Mouse (Mus musculus): ENCODE data around the gene Smyd3. TPM values are rescaled to one million over a fixed set of nuclear protein-coding genes. Genes with fewer than 3 reads are reported as not detected.
"Not testable (repeated sequence)": the region's sequence is repeated elsewhere in the genome, so short reads cannot be mapped to it uniquely, and the experiment has no call there.

Smyd3 gene
- polyA plus RNA-seq, 1 experiment, result not detected

DNA sequence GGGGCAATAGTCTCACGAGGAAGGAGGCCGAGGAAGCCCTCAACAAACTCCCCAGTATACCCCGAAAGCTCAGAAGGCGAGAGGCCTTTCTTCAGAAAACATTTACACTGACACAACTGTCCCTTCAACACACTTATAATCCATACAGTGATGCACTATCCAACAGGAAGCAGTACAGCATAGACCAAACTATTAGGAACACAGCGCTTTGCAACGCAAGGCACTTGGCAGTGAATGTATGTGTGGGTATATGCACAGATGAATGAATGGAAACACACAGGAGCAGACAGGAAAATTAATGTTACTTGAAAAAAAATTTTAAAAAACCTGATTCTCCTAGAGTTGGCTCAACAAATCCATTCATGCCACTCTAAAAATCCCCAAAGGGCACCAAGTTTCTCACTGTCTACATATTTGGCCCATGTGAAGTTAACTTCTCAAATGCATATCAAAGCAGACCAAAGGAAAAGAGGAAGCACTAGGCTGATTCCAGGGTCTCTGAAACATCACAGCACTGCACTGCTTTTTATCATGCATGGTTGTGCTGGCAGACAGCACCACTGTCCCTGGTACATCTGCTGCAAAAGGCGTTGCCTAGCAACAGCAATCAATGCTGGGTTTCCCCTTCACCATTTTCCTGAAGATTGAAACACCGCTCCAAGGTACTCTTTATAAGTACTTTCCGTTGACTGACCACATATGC is 191.4 kb downstream of the Smyd3 start:
- Histone ChIP-seq H3K27ac (ENCODE audit: insufficient read depth, low read depth, low read length) (no peak overlapping the region), H3K4me3 (ENCODE audit: insufficient read depth, low read depth, low read length) (no peak overlapping the region), H3K4me1 (ENCODE audit: control insufficient read depth, insufficient read depth, low read length) (peaks cover 3% of the 10 kb centered on the region; the same call in 1 of the 2 replicates)
- 86% methylated on average over 9 of the region's 9 CpGs for WGBS
- no peak for TF ChIP-seq POLR2A (IDR thresholded peaks at IDR 0.05; ENCODE audit: insufficient read depth, low read depth, low read length)
- no peak for TF ChIP-seq CTCF (IDR thresholded peaks at IDR 0.05; ENCODE audit: insufficient read depth, low read depth, low read length)

DNA sequence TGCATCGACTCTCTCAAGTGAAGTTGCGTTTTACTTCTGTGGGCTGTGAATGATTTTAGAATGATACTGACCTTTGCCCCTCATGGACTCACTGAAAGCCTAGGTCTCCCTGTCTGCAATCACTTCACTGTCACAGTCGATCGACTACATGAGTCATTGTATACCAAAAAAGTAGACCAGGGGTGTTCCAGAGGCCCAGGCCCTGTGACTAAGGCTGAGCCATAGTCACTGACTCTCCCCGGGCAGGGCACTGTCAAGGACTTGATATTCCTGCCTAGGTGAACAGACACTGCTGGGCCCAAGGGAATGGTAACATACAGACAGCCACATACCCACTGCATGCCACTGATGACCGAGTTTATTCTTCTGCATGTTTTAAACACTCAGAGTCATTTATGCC is 193.6 kb downstream of the Smyd3 start:
- Histone ChIP-seq H3K4me3 (ENCODE audit: insufficient read depth, low read depth, low read length) (no peak overlapping the region), H3K4me1 (ENCODE audit: control insufficient read depth, insufficient read depth, low read length) (peaks cover 3% of the 10 kb centered on the region; the same call in 1 of the 2 replicates), H3K27ac (ENCODE audit: insufficient read depth, low read depth, low read length) (no peak overlapping the region)
- 91% methylated on average over 6 of the region's 6 CpGs for WGBS
- TF ChIP-seq POLR2A (IDR thresholded peaks at IDR 0.05; ENCODE audit: insufficient read depth, low read depth, low read length) (no peak), CTCF (IDR thresholded peaks at IDR 0.05; ENCODE audit: insufficient read depth, low read depth, low read length) (no peak)

DNA sequence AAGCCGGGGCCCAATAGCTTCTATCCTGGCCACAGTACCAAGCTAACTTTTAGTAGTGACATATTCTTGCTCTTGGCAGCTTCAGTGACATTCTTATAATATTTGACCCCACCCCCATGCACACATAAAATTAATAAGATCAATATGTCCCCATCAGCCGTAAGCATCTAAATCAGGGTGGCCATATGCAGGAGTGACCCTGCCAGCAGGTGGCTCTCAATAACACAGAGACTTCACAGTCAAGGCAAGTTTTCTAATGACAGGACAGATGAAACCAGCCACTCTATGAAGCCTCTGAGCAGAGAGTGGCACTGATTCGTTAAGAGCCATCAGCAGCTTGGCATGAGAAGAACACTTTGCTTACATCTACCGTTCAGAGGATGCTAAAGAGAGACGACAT is 204.2 kb downstream of the Smyd3 start:
- Histone ChIP-seq H3K4me3 (ENCODE audit: insufficient read depth, low read depth, low read length) (no peak overlapping the region), H3K4me1 (ENCODE audit: control insufficient read depth, insufficient read depth, low read length) (no peaks in the 10 kb centered on the region), H3K27ac (ENCODE audit: insufficient read depth, low read depth, low read length) (no peak overlapping the region)
- no peak for TF ChIP-seq POLR2A (IDR thresholded peaks at IDR 0.05; ENCODE audit: insufficient read depth, low read depth, low read length)
- TF ChIP-seq CTCF (IDR thresholded peaks at IDR 0.05; ENCODE audit: insufficient read depth, low read depth, low read length), result no peak
- WGBS, result 81% methylated on average over 5 of the region's 5 CpGs

DNA sequence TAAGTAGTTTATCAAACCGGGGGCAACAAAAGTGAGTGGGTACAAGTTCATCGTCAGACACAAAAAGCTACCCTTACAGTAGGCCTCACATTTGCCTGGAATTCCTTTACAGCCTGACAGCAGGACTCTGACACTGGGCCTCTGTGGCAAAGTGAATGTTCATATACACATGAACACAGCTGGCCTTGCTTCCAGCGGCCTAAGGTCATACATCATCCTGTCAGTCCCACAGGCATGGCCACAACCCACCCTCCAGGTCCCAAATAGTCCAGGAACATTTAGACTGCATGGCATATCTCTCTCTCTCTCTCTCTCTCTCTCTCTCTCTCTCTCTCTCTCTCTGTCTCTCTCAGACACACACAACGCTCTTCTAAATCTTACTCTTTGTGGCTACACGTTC is 208.4 kb downstream of the Smyd3 start:
- H3K4me1 ChIP-seq (ENCODE audit: control insufficient read depth, insufficient read depth, low read length), result no peaks in the 10 kb centered on the region
- WGBS, result 82% methylated on average over 5 of the region's 5 CpGs
- TF ChIP-seq CTCF (IDR thresholded peaks at IDR 0.05; ENCODE audit: insufficient read depth, low read depth, low read length) (no peak), POLR2A (IDR thresholded peaks at IDR 0.05; ENCODE audit: insufficient read depth, low read depth, low read length) (no peak)
- no peak overlapping the region for H3K27ac ChIP-seq (ENCODE audit: insufficient read depth, low read depth, low read length)
- no peak overlapping the region for H3K4me3 ChIP-seq (ENCODE audit: insufficient read depth, low read depth, low read length)

DNA sequence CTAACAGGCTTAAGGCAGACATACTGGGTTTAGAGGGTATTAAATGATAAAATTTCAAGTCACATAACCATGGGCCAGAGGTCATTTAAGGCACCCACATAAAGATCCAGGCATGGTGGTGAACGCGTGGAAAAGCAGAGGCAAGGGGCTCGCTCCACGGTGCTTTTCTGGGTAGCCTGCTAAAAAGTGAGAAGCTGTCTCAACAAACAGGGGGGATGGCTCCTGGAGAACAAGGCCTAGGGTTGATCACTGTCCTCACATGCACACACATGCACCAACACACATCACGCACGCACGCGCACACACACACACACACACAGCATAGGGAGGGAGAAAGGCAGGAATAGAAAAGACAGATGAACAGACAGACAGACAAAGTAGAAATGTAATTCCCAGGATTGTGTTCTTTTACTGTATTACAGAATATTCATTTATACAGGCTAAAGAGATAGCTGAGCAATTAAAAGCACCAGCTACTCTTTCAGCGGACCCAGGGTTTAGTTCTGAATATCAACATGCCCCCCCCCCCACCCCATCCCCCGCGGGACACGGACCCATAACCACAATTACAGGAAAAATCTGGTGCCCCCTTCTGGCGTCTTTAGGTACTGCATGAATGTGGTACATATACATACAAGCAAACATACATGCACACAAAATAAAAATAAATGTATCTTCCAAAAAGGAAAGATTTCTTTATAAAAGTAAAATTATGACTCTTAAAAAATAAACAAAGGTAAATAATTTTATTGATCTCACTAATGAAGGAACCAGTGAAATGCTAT is 215.2 kb downstream of the Smyd3 start:
- no peak for TF ChIP-seq POLR2A (IDR thresholded peaks at IDR 0.05; ENCODE audit: insufficient read depth, low read depth, low read length)
- no peak for TF ChIP-seq CTCF (IDR thresholded peaks at IDR 0.05; ENCODE audit: insufficient read depth, low read depth, low read length)
- Histone ChIP-seq H3K4me3 (ENCODE audit: insufficient read depth, low read depth, low read length) (no peak overlapping the region), H3K27ac (ENCODE audit: insufficient read depth, low read depth, low read length) (no peak overlapping the region), H3K4me1 (ENCODE audit: control insufficient read depth, insufficient read depth, low read length) (no peaks in the 10 kb centered on the region)
- 89% methylated on average over 13 of the region's 13 CpGs for WGBS

DNA sequence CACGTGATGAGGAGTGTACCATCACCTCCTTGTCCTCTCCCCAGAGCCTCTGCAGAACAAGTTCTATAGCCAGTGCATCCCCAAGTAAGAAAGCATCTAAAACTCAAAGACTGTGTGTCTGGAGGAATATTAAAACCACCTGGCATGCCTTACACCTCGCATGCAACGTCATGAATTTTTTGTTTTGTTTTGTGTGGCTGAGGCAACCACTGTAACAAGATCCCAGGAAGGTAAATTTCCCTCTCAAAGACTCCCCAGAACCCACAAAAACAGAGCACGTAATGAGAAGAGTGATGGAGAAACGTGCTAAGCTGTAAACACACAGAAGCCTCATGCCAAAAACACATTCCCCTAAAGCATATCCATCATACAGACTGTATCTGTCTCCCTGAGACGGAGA is 222.2 kb downstream of the Smyd3 start:
- Histone ChIP-seq H3K27ac (ENCODE audit: insufficient read depth, low read depth, low read length) (no peak overlapping the region), H3K4me3 (ENCODE audit: insufficient read depth, low read depth, low read length) (no peak overlapping the region), H3K4me1 (ENCODE audit: control insufficient read depth, insufficient read depth, low read length) (no peaks in the 10 kb centered on the region)
- TF ChIP-seq POLR2A (IDR thresholded peaks at IDR 0.05; ENCODE audit: insufficient read depth, low read depth, low read length) (no peak), CTCF (IDR thresholded peaks at IDR 0.05; ENCODE audit: insufficient read depth, low read depth, low read length) (no peak)
- 86% methylated on average over 6 of the region's 6 CpGs for WGBS

DNA sequence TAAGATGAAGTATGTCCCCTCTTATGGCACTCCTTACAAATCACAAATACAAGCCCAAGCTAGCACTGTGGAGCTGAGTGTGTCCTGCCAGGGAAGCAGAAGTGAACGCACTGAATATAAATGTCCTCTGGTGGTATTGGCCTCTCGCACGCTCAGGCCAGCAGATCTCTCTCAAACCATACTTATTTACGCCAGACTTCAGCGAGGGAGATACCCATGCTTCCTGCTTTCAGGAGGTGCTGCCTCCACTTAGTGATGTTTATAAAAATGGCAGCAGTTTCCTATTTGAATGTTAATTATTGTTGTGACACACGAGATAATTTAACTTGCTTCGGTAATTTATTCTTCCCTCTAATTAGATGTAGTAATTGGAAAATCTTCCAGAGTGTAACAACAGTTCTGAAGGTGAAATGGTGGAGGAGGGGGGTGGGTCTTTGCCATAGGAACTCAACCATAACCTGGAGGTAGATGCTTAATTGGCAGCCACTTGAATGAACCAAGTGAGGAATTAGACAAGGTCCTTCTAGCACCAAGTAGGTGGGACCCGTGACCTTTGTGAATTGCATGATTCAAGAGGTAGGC is 224.0 kb downstream of the Smyd3 start:
- no peak overlapping the region for H3K4me3 ChIP-seq (ENCODE audit: insufficient read depth, low read depth, low read length)
- 59% methylated on average over 8 of the region's 8 CpGs for WGBS
- H3K4me1 ChIP-seq (ENCODE audit: control insufficient read depth, insufficient read depth, low read length), result no peaks in the 10 kb centered on the region
- TF ChIP-seq CTCF (IDR thresholded peaks at IDR 0.05; ENCODE audit: insufficient read depth, low read depth, low read length) (no peak), POLR2A (IDR thresholded peaks at IDR 0.05; ENCODE audit: insufficient read depth, low read depth, low read length) (no peak)
- no peak overlapping the region for H3K27ac ChIP-seq (ENCODE audit: insufficient read depth, low read depth, low read length)

DNA sequence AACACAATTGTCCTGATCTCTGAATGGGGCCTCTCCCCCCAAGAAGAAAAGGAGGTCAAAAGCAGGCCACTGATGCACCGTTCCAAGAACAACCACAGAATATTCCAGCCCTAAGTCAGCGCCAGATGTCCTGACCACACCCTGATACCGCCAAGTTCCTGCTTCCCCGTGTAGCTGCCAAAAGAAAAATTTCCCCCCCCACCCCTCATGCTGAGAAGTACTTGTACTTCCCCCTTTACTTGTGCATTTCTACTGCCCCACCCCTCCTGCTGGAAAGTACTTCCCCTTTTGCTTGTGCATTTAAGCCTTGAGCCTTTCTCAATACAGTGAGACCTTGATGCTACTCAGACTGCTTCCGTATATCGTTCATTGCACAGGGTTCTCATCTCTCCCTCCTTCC is 227.7 kb downstream of the Smyd3 start:
- WGBS, result 95% methylated on average over 6 of the region's 6 CpGs
- H3K27ac ChIP-seq (ENCODE audit: insufficient read depth, low read depth, low read length); H3K4me3 ChIP-seq (ENCODE audit: insufficient read depth, low read depth, low read length); H3K4me1 ChIP-seq (ENCODE audit: control insufficient read depth, insufficient read depth, low read length): not testable (repeated sequence)

DNA sequence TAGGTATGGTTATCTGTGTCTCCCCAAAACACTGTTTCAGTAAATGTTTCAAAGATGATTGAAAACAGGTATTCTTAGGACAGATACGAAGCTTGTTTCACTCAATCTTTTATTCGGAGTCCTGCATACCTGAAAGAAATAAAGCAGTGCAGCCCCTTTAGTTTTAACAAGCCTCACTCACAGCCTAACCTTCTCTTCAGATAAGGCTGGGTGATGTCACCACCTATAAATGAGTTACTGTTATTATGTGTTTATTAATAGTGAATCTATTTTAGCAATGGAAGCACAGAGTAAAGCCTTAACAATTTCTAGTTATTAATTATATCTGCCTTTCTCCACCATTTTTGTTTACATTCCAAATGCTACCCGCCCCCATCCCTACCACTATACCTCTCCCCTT is 228.1 kb downstream of the Smyd3 start:
- 96% methylated on average over 3 of the region's 3 CpGs for WGBS
- no peaks in the 10 kb centered on the region for H3K4me1 ChIP-seq (ENCODE audit: control insufficient read depth, insufficient read depth, low read length)

More for the DNA sequence above, 228.1 kb downstream of the Smyd3 start:
- Histone ChIP-seq H3K27ac (ENCODE audit: insufficient read depth, low read depth, low read length) (no peak overlapping the region), H3K4me3 (ENCODE audit: insufficient read depth, low read depth, low read length) (no peak overlapping the region)
- TF ChIP-seq POLR2A (IDR thresholded peaks at IDR 0.05; ENCODE audit: insufficient read depth, low read depth, low read length), result no peak
- TF ChIP-seq CTCF (IDR thresholded peaks at IDR 0.05; ENCODE audit: insufficient read depth, low read depth, low read length), result no peak

All from olfactory bulb, adult 2 months (tissue).